Mouse (Mus musculus): ENCODE measurements around the gene Ulk3.

The Ulk3 gene

GRCm38 (mm10) chr9:57568500-57568899 is 20.8 kb upstream of the Ulk3 start:
- no peak for DNase-seq (ENCODE audit: low spot score in 2 of 2)

GRCm38 (mm10) chr9:57574397-57574796 is 14.9 kb upstream of the Ulk3 start:
- DNase-seq (ENCODE audit: low spot score in 2 of 2), result no peak

- no peak for DNase-seq (ENCODE audit: low spot score in 2 of 2)
Observed at GRCm38 (mm10) chr9:57575577-57575976, 13.7 kb upstream of the Ulk3 start.

GRCm38 (mm10) chr9:57577144-57577849 is 12.0 kb upstream of the Ulk3 start:
- no peak for DNase-seq (ENCODE audit: low spot score in 2 of 2)

GRCm38 (mm10) chr9:57584991-57585390 is 4.3 kb upstream of the Ulk3 start:
- DNase-seq (ENCODE audit: low spot score in 2 of 2), result no peak

GRCm38 (mm10) chr9:57590726-57591125 is 1.5 kb downstream of the Ulk3 start:
- DNase-seq (ENCODE audit: low spot score in 2 of 2), result no peak

GRCm38 (mm10) chr9:57593454-57594173 is 4.4 kb downstream of the Ulk3 start:
- DNase-seq (ENCODE audit: low spot score in 2 of 2), result no peak

GRCm38 (mm10) chr9:57594174-57594509 is 4.9 kb downstream of the Ulk3 start:
- no peak for DNase-seq (ENCODE audit: low spot score in 2 of 2)

GRCm38 (mm10) chr9:57597265-57597664 is 8.0 kb downstream of the Ulk3 start:
- no peak for DNase-seq (ENCODE audit: low spot score in 2 of 2)

GRCm38 (mm10) chr9:57597929-57598382 is 8.7 kb downstream of the Ulk3 start:
- DNase-seq (ENCODE audit: low spot score in 2 of 2), result no peak

- no peak for DNase-seq (ENCODE audit: low spot score in 2 of 2)
Observed at GRCm38 (mm10) chr9:57598851-57599563, 9.8 kb downstream of the Ulk3 start.

- DNase-seq (ENCODE audit: low spot score in 2 of 2), result no peak
Observed at GRCm38 (mm10) chr9:57600620-57601352, 11.5 kb downstream of the Ulk3 start.

GRCm38 (mm10) chr9:57601353-57601706 is 12.1 kb downstream of the Ulk3 start:
- DNase-seq (ENCODE audit: low spot score in 2 of 2), result no peak

GRCm38 (mm10) chr9:57602098-57602497 is 12.8 kb downstream of the Ulk3 start:
- no peak for DNase-seq (ENCODE audit: low spot score in 2 of 2)

GRCm38 (mm10) chr9:57604875-57605274 is 15.6 kb downstream of the Ulk3 start:
- DNase-seq (ENCODE audit: low spot score in 2 of 2), result no peak

- DNase-seq (ENCODE audit: low spot score in 2 of 2), result no peak
Observed at GRCm38 (mm10) chr9:57605503-57605902, 16.3 kb downstream of the Ulk3 start.

- peak in 1 of 2 experiments; percentile 47 for DNase-seq (ENCODE audit: low spot score in 2 of 2)
Observed at GRCm38 (mm10) chr9:57606139-57606851, 17.0 kb downstream of the Ulk3 start, which contains the start of gene Cplx3. Gene Cplx3 (minus strand): TSS chr9:57606281.

GRCm38 (mm10) chr9:57609803-57610202 is 20.6 kb downstream of the Ulk3 start:
- no peak for DNase-seq (ENCODE audit: low spot score in 2 of 2)

GRCm38 (mm10) chr9:57610359-57610826 is 21.1 kb downstream of the Ulk3 start:
- DNase-seq (ENCODE audit: low spot score in 2 of 2), result no peak

- DNase-seq (ENCODE audit: low spot score in 2 of 2), result no peak
Observed at GRCm38 (mm10) chr9:57612587-57612986, 23.3 kb downstream of the Ulk3 start.

GRCm38 (mm10) chr9:57613975-57614374 is 24.7 kb downstream of the Ulk3 start:
- DNase-seq (ENCODE audit: low spot score in 2 of 2), result no peak

Data from thymus, postnatal 10 days (tissue).